Mouse (Mus musculus): ENCODE results near the gene Ubl3.

Ubl3 gene

GRCm38 (mm10) chr5:148468626-148469441, 83.8 kb downstream of the Ubl3 start:
- DNase-seq = no peak

GRCm38 (mm10) chr5:148466933-148467607, 85.5 kb downstream of the Ubl3 start:
- no peak for DNase-seq

- DNase-seq = no peak
Observed at GRCm38 (mm10) chr5:148466116-148466515, 86.5 kb downstream of the Ubl3 start.

GRCm38 (mm10) chr5:148465091-148465490, 87.5 kb downstream of the Ubl3 start:
- peak; percentile 16 to 29 for DNase-seq

GRCm38 (mm10) chr5:148464489-148464888, 88.1 kb downstream of the Ubl3 start:
- DNase-seq = peak in 1 of 2 experiments; percentile 29

- no peak for DNase-seq
Observed at GRCm38 (mm10) chr5:148463783-148464294, 88.8 kb downstream of the Ubl3 start.

Data from kidney, postnatal 36 days (tissue).